Mouse (Mus musculus) hindbrain, embryonic 13.5 days (tissue): ENCODE data around the gene Olfr1417. TPM values are rescaled to one million over a fixed set of nuclear protein-coding genes. Genes with fewer than 3 reads are reported as not detected.
"Not testable (repeated sequence)": the region's sequence is repeated elsewhere in the genome, so short reads cannot be mapped to it uniquely, and the experiment has no call there.

Source experiments
- ATAC-seq: fragments of 200-750 bp; cut with Nextera tagmentation; 2 replicates; pipeline ENCODE4 v1.8.0; 2017; ENCODE audit warnings: moderate TSS enrichment; ENCODE audit not compliant: low FRiP score
- H3K27ac ChIP-seq: fragments of 300-500 bp; sonication (generic); 2 replicates; pipeline ENCODE4 v1.5.1; 2015; ENCODE audit warnings: inconsistent platforms, mild to moderate bottlenecking, moderate library complexity
- H3K27me3 ChIP-seq: fragments of 300-500 bp; sonication (generic); 2 replicates; pipeline ENCODE4 v1.6.1; 2015; ENCODE audit warnings: mild to moderate bottlenecking, inconsistent platforms
- H3K36me3 ChIP-seq: fragments of 300-500 bp; sonication (generic); 2 replicates; pipeline ENCODE4 v1.6.1; 2015; ENCODE audit warnings: mild to moderate bottlenecking, inconsistent platforms
- H3K4me1 ChIP-seq: fragments of 300-500 bp; sonication (generic); replicated peaks from 2 replicates; pipeline ENCODE4 v1.6.1; 2015; ENCODE audit warnings: inconsistent platforms
- H3K4me2 ChIP-seq: fragments of 300-500 bp; sonication (generic); 2 replicates; pipeline ENCODE4 v1.6.1; 2015; ENCODE audit warnings: inconsistent platforms, mild to moderate bottlenecking, moderate library complexity
- H3K4me3 ChIP-seq: fragments of 300-500 bp; sonication (generic); 2 replicates; pipeline ENCODE4 v1.5.1; 2015; ENCODE audit warnings: mild to moderate bottlenecking, inconsistent platforms
- H3K9ac ChIP-seq: fragments of 300-500 bp; sonication (generic); 2 replicates; pipeline ENCODE4 v1.6.1; 2015; ENCODE audit warnings: mild to moderate bottlenecking, inconsistent platforms
- H3K9me3 ChIP-seq: fragments of 300-500 bp; sonication (generic); 2 replicates; pipeline ENCODE4 v1.6.1; 2016; ENCODE audit warnings: inconsistent platforms
- WGBS: fragments of 180-500 bp; shearing (Covaris S2); methylation state at CpG from one replicate; pipeline ENCODE4 v1.1.7; 2015; 5-methylcytosine and 5-hydroxymethylcytosine counted together
- polyA plus RNA-seq: library from polyadenylated mRNA; unstranded; fragments of >200 nt; fragmentation: Nextera tagmentation; extraction: Ambion mirVana; gene quantifications from 2 replicates; pipeline ENCODE4 v1.2.1, GENCODE M21; 2015

The Olfr1417 gene
- not detected in 2 replicates for polyA plus RNA-seq

GRCm38 (mm10) chr19:11839119-11839518, at the start of gene Olfr1417:
Olfr1417 (minus strand) TSS chr19:11839219.
- Histone ChIP-seq H3K4me3 (no peak within 1 kb of the TSS), H3K27me3 (no peaks in the 10 kb centered on the region), H3K4me2 (no peak within 1 kb of the TSS), H3K36me3 (no peaks in the 10 kb centered on the region), H3K9me3 (no peaks in the 10 kb centered on the region), H3K9ac (no peak within 1 kb of the TSS), H3K27ac (no peak within 1 kb of the TSS), H3K4me1 (no peaks in the 10 kb centered on the region)
- 93% methylated on average over 4 of the region's 4 CpGs for WGBS
- ATAC-seq = no peak

DNA sequence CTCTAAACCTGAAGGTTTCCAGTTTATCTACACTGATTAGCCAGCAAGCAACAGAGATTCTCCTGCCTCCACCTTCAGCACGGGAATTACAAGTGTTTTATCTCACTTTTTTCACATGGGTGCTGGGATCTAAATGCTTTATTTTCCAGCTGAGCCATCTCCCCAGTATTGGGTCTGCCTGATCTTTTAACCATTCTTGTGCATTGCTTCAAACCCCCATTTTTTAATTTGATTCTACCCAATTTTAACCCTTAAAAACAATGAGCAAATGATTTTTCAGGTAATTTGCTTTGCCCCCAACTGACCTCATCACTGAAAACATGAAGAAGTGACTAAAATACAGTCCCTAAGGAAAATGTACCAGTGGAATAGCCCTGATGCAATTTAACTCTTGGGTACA, 47.2 kb upstream of the Olfr1417 start, which contains the start of gene Olfr1420:
TSS of gene Olfr1420 (plus strand) at position 301 of the 400 bp plus-strand sequence.
- H3K27ac ChIP-seq = no peak within 1 kb of the TSS
- H3K9me3 ChIP-seq = no peaks in the 10 kb centered on the region
- 53% methylated on average over 1 of the region's 1 CpGs for WGBS
- no peaks in the 10 kb centered on the region for H3K4me1 ChIP-seq
- no peak within 1 kb of the TSS for H3K9ac ChIP-seq
- no peak within 1 kb of the TSS for H3K4me3 ChIP-seq
- no peak for ATAC-seq
- H3K27me3 ChIP-seq = no peaks in the 10 kb centered on the region
- no peak within 1 kb of the TSS for H3K4me2 ChIP-seq
- H3K36me3 ChIP-seq = no peaks in the 10 kb centered on the region

DNA sequence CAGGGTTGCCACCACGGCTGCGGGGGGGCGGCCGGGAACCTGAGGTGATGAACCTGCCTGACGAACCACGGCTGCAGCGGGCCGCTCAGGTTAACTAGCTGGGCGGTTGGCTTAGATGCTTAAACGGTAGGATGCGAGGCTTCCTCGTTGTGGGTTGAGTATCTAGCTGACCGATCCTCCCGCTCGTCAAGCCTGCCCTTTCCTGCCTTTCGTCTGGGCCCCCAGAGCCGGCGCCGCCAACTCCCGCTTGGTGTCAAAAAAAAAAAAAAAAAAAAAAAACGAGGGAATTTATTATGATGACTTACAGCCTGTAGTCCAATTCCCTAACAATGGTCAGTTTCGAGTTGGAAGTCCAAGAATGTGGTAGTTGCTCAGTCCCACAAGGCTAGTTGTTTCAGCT, 39.4 kb upstream of the Olfr1417 start:
- H3K4me2 ChIP-seq, H3K9me3 ChIP-seq, H3K4me1 ChIP-seq, H3K9ac ChIP-seq, ATAC-seq, H3K4me3 ChIP-seq, H3K27me3 ChIP-seq, H3K27ac ChIP-seq, H3K36me3 ChIP-seq: not testable (repeated sequence)
- WGBS = 68% methylated on average over 22 of the region's 22 CpGs

DNA sequence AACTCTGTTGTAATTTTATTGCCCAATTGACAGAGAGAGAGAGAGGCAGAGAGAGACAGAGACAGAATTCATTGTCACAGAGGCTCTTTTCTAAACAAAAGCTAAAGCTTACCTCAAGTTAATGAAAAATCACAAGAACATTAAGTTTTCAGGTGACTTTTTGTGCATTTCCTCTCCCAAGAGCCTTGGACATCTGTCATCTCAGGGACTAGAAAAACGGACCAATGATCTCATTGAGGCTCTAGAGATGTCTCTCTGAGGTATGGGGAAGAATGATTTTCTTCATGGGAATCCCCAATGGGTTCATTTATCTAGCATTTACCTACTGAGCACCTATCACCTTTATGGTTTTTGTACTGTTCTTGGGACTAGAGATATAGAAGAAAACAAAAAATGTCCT, 36.0 kb upstream of the Olfr1417 start, which contains the start of gene Olfr1419:
TSS of gene Olfr1419 (minus strand) at position 101 of the 400 bp plus-strand sequence.
- Histone ChIP-seq H3K9me3 (no peaks in the 10 kb centered on the region), H3K4me3 (no peak within 1 kb of the TSS), H3K27me3 (no peaks in the 10 kb centered on the region), H3K9ac (no peak within 1 kb of the TSS), H3K4me1 (no peaks in the 10 kb centered on the region), H3K27ac (no peak within 1 kb of the TSS), H3K36me3 (no peaks in the 10 kb centered on the region), H3K4me2 (no peak within 1 kb of the TSS)
- no peak for ATAC-seq
- 60% methylated on average over 1 of the region's 1 CpGs for WGBS

- Histone ChIP-seq H3K27ac (no peak overlapping the region), H3K9me3 (no peaks in the 10 kb centered on the region), H3K36me3 (no peaks in the 10 kb centered on the region), H3K4me3 (no peak overlapping the region), H3K27me3 (no peaks in the 10 kb centered on the region), H3K4me2 (no peak overlapping the region), H3K9ac (no peak overlapping the region), H3K4me1 (no peaks in the 10 kb centered on the region)
- ATAC-seq = no peak
- WGBS = 88% methylated on average over 2 of the region's 2 CpGs
These were observed 28.8 kb upstream of the Olfr1417 start for GRCm38 (mm10) chr19:11867837-11868236.

- Histone ChIP-seq H3K4me2 (no peak within 1 kb of the TSS), H3K9me3 (no peaks in the 10 kb centered on the region), H3K36me3 (no peaks in the 10 kb centered on the region), H3K4me3 (no peak within 1 kb of the TSS), H3K9ac (no peak within 1 kb of the TSS), H3K27me3 (no peaks in the 10 kb centered on the region), H3K27ac (no peak within 1 kb of the TSS), H3K4me1 (no peaks in the 10 kb centered on the region)
- WGBS = 93% methylated on average over 1 of the region's 1 CpGs
- no peak for ATAC-seq
These were observed 21.9 kb upstream of the Olfr1417 start, which contains the start of gene Olfr1418 for GRCm38 (mm10) chr19:11860966-11861365. Olfr1418 (minus strand) TSS chr19:11861066.

GRCm38 (mm10) chr19:11856506-11856905, 17.5 kb upstream of the Olfr1417 start:
- Histone ChIP-seq H3K27me3 (no peaks in the 10 kb centered on the region), H3K4me3 (no peak overlapping the region), H3K9ac (no peak overlapping the region), H3K4me1 (no peaks in the 10 kb centered on the region), H3K36me3 (no peaks in the 10 kb centered on the region), H3K9me3 (no peaks in the 10 kb centered on the region), H3K4me2 (no peak overlapping the region), H3K27ac (no peak overlapping the region)
- no peak for ATAC-seq
- WGBS = 82% methylated on average over 6 of the region's 6 CpGs

GRCm38 (mm10) chr19:11854821-11855220, 15.8 kb upstream of the Olfr1417 start:
- ATAC-seq = no peak

GRCm38 (mm10) chr19:11852652-11853051, 13.6 kb upstream of the Olfr1417 start:
- no peak for ATAC-seq
- no peak overlapping the region for H3K9ac ChIP-seq
- WGBS = 64% methylated on average over 4 of the region's 4 CpGs
- H3K27me3 ChIP-seq = no peaks in the 10 kb centered on the region
- no peak overlapping the region for H3K4me2 ChIP-seq
- H3K4me3 ChIP-seq = no peak overlapping the region
- H3K27ac ChIP-seq = no peak overlapping the region
- H3K4me1 ChIP-seq = no peaks in the 10 kb centered on the region
- H3K9me3 ChIP-seq = no peaks in the 10 kb centered on the region
- no peaks in the 10 kb centered on the region for H3K36me3 ChIP-seq

More at GRCm38 (mm10) chr19:11854821-11855220, 15.8 kb upstream of the Olfr1417 start:
- WGBS = 83% methylated on average over 2 of the region's 2 CpGs
- no peaks in the 10 kb centered on the region for H3K9me3 ChIP-seq
- no peak overlapping the region for H3K27ac ChIP-seq
- no peak overlapping the region for H3K9ac ChIP-seq
- no peaks in the 10 kb centered on the region for H3K4me1 ChIP-seq
- H3K4me2 ChIP-seq = no peak overlapping the region
- H3K27me3 ChIP-seq = no peaks in the 10 kb centered on the region
- no peaks in the 10 kb centered on the region for H3K36me3 ChIP-seq
- H3K4me3 ChIP-seq = no peak overlapping the region

DNA sequence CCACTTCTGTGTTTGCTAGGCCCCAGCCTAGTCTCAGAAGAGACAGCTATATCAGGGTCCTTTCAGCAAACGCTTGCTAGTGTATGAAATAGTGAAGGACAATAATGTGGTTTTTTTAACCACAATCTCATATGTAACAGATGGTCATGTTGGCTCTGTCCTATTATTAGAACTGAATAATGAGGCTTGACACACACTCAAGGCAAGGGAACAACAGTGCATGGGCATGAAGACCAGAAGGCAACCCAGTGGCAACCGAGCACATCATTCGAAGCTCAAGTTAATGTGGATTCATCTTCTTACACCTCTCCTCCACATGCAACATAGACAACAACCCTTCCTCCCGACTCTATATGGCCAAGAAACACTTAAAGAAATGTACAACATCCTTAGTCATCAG, 7.3 kb upstream of the Olfr1417 start:
- H3K36me3 ChIP-seq = no peaks in the 10 kb centered on the region
- no peak overlapping the region for H3K4me2 ChIP-seq
- H3K9ac ChIP-seq = no peak overlapping the region
- no peak for ATAC-seq
- no peaks in the 10 kb centered on the region for H3K27me3 ChIP-seq
- H3K27ac ChIP-seq = no peak overlapping the region
- WGBS = 87% methylated on average over 4 of the region's 4 CpGs
- no peaks in the 10 kb centered on the region for H3K9me3 ChIP-seq
- no peaks in the 10 kb centered on the region for H3K4me1 ChIP-seq
- H3K4me3 ChIP-seq = no peak overlapping the region

DNA sequence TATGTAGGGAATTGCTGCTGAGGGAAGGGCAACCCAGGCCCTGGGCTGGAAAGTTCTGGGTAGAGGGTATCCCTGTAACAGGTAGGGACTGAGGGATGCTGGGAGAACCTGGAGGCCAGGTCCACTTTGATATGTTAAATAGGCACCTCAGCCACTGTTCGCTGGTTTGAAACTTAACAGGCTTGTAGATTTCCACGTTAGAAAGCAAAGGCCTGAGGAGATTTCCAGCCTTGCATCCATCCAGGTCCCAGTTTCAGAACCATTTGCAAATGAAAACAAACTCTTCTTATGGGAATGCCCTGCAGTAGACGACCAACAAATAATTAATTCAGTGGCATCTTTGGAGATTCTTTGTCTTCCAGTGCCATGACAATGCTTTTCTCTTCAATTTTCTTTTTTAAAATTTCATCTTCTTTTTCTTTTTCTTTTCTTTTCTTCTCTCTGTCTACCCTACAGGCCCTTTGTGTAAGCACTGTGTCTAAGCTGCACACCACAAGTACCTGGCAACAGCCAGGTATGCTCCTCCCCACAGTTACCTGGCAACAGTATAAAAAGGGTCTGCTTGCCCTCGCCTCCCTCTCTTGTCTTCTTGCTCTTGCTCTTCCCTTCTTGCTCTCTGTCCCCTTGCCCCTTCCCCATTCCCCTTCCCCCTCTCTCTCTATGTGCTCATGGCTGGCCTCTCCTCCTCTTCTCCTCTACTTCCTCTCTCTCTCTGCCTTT, 15.5 kb downstream of the Olfr1417 start:
- Histone ChIP-seq H3K27ac (no peak overlapping the region), H3K36me3 (no peaks in the 10 kb centered on the region), H3K9ac (no peak overlapping the region), H3K27me3 (peaks cover 15% of the 10 kb centered on the region), H3K9me3 (no peaks in the 10 kb centered on the region), H3K4me3 (no peak overlapping the region), H3K4me2 (no peak overlapping the region), H3K4me1 (peaks cover 13% of the 10 kb centered on the region)
- no peak for ATAC-seq
- 23% methylated on average over 4 of the region's 4 CpGs for WGBS

- Histone ChIP-seq H3K27ac (no peak overlapping the region), H3K4me1 (peaks cover 19% of the 10 kb centered on the region), H3K36me3 (no peaks in the 10 kb centered on the region), H3K9ac (peak overlapping the region; percentile 40; the same call in 1 of the 2 replicates), H3K9me3 (no peaks in the 10 kb centered on the region), H3K27me3 (peaks cover 46% of the 10 kb centered on the region), H3K4me3 (peak overlapping the region; percentile 74), H3K4me2 (peak overlapping the region; percentile 95)
- 38% methylated on average over 6 of the region's 6 CpGs for WGBS
- no peak for ATAC-seq
These were observed 18.8 kb downstream of the Olfr1417 start for GRCm38 (mm10) chr19:11820211-11820610.

GRCm38 (mm10) chr19:11819800-11820199, 19.2 kb downstream of the Olfr1417 start:
- no peaks in the 10 kb centered on the region for H3K9me3 ChIP-seq
- no peaks in the 10 kb centered on the region for H3K36me3 ChIP-seq
- H3K9ac ChIP-seq = peak overlapping the region; percentile 40; the same call in 1 of the 2 replicates
- ATAC-seq = peak; percentile 70
- H3K27me3 ChIP-seq = peaks cover 50% of the 10 kb centered on the region
- H3K27ac ChIP-seq = no peak overlapping the region
- WGBS = under 1% methylated on average over 15 of the region's 15 CpGs
- H3K4me2 ChIP-seq = peak overlapping the region; percentile 95
- H3K4me1 ChIP-seq = peaks cover 19% of the 10 kb centered on the region
- H3K4me3 ChIP-seq = peak overlapping the region; percentile 74
